Mouse (Mus musculus): ENCODE measurements around the gene Mob2.

The Mob2 gene

DNA sequence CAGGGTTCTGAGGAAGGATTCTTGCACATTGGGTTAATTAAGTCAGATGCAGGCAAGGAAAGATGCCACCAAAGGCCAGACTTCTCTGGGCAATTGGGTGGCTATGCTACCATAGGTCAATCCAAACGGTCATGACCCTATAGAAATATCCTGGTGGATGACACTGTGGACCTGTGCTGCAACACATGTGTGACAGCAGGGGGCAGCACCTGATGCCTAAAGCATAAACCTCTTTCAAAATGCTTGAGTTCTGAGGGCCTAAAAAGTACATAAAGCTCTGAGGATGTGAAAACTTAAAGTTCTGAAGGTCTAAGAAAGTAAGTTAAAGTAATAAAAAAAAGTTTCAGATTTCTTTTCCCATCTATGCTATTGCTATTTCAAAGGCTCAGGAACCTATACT, 44.3 kb downstream of the Mob2 start:
- DNase-seq = no peak

DNA sequence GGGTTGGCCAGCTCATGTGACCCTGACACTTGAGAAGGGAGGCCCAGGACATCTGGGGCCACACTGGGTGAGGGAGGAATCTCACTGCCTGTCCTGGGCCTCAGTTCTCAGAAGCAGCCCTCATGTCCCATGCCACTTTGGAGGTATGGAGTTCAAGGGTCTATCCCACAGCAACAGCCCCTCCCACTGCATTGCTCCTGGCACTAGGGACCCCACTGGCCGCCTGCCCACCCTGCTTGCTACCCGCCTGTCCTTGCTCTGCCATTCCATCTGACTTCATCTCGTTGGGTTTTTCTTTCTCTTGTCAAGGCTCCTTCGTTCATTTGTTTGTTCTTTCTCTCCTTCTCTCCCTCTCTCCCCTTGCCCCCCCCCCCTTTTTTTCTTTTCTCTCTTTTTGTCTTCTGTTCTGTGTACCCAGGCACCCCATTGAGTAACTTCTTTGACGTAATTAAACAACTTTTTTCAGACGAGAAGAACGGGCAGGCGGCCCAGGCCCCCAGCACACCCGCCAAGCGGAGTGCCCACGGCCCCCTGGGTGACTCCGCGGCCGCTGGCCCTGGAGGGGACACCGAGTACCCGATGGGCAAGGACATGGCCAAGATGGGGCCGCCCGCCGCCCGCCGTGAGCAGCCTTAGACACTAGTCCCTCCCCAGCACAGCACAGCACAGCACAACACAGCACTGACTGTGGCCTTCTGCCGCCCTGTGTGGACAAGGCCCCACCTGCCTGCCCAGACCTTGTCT, 59.1 kb downstream of the Mob2 start:
- no peak for DNase-seq

DNA sequence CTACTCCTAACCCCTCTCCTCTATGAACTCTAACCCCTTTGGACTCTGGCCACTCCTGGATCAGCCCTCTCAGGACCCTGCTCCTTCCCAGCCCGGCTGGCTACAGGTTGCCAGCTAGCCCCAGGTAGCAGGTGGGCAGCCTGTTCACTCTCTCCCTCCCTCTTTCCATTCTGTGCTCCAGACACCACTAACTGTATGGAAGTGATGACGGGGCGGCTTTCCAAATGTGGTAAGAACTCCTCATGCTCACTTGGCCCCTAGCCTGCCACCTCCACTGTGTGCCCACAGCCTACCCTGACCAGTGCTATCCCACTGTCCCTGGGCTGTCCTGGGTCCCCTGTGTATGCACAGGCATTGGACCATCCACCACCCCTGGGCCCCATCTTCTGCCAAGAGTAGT, 60.2 kb downstream of the Mob2 start:
- peak; percentile 64 for DNase-seq

DNA sequence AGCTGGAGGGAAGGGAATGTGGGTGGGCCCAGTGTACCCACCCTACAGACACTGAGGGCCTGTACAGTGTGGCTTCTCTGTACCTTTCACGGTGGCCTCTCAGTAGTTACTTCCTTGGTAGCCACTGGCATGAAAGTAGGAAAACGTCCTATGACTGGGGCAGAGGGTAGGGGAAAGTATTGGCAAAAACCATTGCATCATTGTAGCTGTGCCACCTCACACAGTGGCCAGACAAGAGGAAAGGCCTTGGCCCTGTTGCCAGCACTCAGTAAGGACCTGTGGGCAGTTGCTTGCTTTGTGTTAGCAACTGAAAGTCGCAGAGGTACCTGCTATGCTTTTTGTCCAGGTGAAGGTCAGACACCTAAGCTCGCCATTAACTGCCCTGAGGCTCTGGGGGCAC, 66.7 kb downstream of the Mob2 start:
- no peak for DNase-seq

DNA sequence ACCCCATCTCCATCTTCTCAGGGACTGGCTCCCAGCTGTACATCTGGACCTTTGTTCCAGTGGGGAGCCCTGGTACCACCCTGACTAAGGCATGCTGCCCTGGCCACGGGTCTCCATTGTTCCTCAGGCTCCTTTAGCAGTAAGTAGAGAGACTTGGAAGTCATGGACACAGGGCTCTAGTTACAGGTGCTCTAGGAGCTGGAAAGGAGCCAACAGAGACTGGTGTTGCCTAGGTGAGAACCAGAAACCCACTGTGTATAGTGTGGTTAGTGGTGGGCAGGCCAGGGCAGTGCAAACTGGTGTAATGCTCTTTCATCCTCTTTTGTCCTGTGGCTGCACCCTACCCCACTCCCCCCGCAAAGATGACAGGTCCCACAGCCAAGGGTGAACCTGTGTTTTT, 69.7 kb downstream of the Mob2 start:
- DNase-seq = no peak

DNA sequence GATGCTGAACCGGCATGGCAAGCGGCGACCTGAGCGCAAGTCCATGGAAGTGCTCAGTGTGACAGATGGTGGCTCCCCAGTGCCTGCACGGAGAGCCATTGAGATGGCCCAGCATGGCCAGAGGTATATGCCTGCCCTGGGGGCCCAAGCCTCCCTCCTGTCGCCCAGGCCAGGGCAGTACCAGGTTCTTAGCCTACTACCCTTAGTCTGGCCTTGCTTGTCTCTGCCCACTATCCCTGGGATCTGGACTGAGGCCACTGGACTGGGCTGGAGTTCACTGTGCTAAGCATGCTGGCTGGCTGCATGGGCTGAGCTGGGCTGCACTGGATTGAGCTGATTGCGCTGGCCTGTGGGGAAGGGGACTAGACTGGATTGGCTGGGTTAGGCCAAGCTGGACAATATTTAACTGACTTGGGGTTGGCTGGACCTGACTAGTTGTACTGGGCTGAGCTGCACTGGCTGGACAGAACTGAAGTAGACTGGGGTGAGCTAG, 72.5 kb downstream of the Mob2 start:
- DNase-seq = peak; percentile 50

DNA sequence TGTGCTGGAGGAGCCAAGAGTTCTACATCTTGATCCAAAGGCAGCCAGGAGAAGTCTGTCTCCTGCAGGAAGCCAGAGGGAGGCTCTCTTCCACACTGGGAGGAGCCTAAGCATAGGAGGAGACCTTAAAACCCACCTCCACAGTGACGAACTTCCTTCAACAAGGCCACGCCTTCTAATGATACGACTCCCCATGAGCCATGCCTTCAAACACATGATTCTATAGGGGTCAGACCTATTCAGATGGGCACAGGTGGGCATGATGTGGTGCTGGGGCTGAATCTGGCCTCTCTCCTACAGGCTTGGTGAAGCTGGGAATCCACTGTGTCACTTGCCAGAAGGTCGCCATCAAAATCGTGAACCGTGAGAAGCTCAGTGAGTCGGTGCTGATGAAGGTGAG, 79.6 kb downstream of the Mob2 start:
- DNase-seq = no peak

DNA sequence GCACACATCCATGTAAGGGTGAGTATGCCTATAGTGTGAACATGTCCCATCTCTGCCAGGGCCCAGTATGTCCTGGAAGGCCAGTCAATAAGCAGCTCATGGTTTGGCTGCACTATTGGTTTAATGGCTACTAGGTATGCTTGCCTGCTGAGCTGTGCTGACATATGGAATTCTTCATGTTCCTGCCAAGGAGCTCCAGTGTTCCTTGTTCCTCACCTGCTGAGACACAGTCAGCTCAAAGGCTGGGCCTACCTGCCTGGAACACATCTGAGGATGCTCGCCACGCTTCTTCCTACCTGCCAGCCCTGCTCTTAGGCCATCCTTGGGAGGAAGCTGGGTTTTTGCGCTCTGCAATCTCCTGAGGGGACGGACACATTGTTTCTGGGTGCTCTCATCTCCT, 81.6 kb downstream of the Mob2 start:
- no peak for DNase-seq

DNA sequence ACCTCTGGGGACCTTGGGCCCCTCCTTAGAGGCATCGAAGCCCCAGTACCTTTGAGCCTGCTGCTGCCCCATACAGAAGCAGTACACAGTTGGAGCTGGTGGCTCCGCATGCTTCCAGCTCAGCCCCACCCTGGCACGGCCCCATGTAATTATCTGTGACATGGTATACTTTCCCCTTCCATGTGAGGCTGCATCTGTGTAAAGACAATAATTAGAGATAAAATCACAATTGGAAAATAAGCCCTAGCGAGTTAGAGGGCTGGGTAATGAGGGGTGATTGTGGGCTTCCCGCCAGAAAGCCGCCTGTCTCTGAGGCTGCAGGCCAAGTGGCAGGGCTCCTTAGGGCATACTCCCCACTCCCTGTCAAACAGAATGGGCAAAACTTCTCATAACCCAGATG, 82.9 kb downstream of the Mob2 start:
- no peak for DNase-seq

DNA sequence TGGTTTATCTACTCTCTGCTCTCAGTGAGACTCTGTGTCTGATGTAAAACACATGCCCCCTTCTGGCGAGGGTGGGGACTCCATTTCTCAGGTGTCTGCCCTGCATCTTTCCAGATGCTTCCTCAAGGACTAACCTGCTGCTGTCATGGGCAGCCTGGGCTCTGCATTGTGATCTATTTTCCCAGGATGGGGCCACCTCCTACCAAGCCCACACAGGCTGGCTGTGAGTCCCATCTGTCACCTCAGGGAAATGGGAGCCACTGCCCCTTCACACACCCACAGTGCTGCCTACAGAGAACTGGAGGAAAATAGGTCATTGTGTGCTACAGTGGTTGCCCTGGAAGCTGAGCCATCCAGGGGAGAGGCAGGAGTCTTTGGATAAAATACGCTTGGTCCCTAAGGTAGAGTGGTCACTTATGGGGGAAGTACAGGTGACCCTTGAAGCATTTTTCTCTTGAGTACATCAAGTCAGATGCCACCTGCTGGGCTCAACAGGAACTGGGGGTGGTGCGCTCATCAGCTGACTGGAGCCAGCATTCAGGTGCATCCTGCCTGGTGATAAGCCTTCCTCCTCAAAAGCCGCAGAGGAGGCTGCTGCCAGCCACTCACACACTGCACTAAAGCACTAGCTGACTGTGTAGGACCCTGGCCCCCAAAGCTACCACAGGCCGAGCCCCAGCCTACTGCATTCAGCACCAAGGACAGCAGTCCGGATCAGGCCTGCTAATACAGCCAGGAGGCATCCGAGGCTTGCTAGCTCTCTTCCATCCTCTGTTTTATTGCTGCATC, 87.8 kb downstream of the Mob2 start:
- DNase-seq = no peak

DNA sequence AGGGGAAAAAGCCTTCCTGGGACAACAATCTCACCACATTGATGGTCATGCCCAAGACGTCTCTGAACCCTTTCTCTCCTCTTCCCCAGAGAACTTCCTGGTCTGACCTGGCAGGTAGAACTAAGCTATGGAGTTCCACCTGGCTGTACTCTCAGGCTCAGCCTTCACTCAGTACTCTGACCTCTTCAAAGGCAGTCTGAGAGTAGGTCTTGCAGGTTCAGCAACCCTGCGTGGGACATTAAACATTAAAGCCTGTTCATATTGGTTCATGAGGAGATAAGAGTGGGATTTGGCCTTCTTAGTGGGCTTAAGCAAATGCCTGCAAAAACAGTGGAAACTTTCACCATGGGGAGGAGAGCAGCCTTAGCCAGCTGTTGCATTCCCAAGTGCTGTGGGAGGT, 94.6 kb downstream of the Mob2 start:
- no peak for DNase-seq

DNA sequence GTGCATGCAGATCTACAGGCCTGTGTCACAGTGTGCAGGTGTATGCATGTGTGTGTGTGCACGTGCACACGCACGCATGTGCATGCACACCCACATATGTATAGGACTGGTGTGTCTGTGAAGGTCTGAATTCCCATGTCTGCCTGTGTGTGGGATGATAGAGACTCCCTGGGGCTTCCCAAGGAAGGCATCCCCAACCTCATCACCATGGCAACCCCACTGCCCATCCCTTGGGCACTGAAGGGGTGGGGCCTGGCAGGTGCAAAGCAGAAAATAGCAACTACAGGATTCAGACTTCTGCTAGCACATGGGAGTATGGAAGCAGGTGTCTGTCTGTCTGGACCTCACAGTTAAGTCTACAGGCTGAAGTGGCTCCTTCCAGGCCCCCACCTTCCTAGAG, 98.3 kb downstream of the Mob2 start:
- DNase-seq = no peak

DNA sequence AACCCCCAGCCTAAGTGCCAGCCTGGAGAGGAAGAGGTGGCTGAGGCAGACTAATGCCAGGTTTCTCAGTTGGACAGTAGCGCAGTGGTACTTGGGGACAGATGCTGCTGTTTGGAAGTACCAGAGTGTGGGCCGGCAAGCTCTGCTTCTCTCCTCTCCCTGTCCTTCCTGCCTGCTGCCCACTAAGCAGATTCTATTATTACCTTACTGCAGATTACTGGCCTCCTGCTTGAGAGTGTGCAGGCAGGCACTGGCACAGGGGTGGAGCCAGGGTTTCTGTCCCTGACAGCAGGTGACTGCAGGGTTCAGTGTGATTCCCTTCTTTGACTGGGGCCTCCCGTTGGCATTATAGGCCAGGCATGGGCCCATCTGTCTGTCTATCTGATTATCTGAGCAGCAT, 99.4 kb downstream of the Mob2 start:
- peak; percentile 63 for DNase-seq

DNA sequence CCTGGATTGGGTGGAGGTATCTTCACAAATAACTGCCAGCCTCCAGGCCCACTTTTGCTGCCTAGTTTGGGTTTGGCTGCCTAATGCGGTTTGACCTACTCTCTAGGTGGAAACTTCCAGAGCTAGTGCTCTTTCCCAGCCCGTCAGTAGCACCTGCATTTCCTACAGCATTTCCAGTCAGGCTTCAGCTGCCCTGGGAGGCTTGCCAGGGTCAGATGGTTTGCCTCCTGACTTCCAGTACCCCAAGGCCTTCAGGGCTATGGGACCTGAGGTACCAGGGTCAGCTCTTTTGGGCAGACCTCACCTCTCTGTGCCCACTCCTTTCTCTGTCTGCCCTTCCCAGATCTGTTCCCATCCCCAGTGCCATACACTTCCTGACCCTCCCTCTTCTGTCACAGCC, 99.9 kb downstream of the Mob2 start:
- DNase-seq = no peak

DNA sequence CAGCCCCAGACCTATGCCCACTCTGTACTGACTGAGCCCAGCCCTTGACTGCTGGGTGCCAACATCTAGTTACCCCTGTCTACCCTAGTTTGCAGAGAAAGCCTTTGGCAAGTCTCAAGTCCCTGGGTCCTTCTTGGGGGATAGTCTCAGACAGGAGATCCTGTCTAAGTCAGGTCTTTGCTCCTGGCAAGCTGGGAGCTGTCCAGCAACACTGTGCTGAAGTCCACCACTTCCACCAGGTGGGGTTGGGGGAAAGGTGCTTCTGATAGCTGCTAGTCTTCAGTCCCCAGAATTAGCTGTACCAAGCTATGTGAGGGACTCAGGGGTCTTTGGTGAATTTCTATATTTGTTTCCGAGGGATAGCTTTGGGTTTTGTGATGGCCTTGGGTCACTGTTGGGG, 101.7 kb downstream of the Mob2 start:
- no peak for DNase-seq

Data from cerebellum, adult 8-10 months (tissue).